Mouse (Mus musculus): ENCODE results near the gene 5830411N06Rik.

The 5830411N06Rik gene

DNA sequence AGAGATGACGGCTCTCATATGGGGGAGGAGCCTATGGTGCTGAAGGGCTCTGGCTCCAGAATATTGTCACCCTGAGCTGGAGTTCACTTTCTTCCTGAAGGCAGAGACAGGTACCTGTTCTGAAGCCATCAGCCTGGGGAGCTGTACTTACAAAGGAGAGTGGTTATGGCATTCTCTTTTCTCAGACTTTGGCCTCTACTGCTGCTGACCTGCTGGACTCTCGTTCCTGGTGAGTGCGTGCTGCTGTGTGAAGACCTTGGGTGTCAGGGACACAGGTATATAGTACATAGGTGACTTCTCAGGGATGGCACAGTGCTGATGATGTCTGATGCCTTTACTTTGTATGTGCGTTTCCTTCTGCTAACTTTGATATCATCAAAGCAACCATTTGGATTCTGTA is at the start of gene 5830411N06Rik:
Gene 5830411N06Rik, plus strand, starts transcription at position 69 of the 400 bp plus-strand sequence.
- DNase-seq (ENCODE audit: low spot score in 2 of 2) = no peak

DNA sequence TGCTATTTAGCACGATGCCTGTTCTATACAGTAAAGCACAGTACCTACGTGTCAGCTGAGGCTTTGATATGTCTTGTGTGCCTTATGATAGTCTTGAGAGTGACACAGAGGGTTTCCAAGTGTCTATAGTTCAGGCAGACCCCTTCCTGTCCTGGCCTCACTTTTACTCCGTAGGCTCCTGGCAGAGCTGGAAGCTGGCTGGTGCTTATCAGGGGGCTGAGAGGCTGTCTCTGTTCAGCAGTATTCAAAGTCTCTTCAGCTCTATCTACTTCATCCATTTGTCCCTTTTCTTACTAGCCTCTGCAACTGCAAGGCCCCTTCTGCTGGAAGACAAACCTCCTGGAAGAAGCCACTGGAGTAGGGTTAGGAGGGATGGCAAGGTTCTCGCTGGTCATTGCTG is 46.0 kb upstream of the 5830411N06Rik start:
- no peak for DNase-seq (ENCODE audit: low spot score in 2 of 2)

DNA sequence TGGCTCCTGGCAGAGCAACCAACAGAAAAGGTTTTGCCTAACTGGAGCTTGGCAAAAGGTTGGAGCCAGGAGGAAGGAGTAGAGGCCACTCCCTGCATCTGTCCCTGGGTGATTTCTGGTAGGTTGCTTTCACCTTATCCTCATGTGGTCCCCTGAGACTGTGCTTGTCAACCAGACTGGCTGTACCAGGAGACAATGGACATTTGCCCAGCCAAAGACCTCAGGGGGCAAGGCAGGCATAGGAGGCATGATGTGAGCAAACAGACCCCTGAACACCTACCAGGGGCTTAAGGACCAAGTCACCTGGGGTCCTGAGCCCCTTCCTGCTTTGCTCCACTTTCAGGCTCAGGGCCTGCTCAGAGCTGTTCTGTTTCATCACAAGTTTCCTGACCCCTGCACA is 41.2 kb upstream of the 5830411N06Rik start, which contains the start of gene Olfr524:
Gene Olfr524, minus strand, starts transcription at position 101 of the 400 bp plus-strand sequence.
- DNase-seq (ENCODE audit: low spot score in 2 of 2) = no peak

DNA sequence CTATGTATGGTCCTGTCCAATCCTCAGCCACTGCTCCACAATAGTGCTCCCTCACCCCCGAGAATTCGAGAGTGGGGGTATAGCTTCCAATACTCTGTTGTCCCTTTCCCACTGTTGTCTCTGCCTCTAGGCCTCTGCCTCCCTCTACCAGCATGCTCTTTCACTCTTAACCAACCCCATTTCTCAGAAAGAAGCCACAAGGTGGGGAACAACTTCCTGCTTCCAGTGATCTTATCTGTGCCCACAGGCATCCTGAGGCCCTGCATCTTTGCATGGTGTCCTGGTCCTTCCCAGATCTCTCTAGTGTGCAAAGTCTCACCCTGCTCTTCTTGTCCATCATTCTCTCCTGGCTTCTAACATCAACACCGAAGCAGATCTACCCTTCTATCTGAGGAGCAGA is 40.2 kb upstream of the 5830411N06Rik start:
- no peak for DNase-seq (ENCODE audit: low spot score in 2 of 2)

DNA sequence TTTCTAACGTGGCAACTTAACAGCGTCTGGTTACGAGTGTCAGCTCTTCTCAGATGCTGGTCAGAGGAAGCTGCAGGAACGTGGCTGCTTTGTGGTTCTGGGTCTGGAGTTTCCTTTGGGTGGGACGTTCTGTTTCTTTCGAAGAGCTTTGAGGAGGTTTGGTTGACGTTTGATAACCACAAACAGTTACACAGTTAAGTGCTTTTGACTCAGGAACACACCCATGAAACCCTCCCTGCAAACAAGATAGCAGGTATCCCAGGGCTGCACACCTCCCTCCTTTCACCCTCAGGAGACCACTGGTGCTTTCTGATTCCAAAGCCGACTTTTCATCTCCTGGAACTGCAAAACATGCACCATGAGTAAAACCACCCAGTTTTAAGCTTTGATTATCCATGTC is 38.9 kb upstream of the 5830411N06Rik start:
- DNase-seq (ENCODE audit: low spot score in 2 of 2) = no peak

DNA sequence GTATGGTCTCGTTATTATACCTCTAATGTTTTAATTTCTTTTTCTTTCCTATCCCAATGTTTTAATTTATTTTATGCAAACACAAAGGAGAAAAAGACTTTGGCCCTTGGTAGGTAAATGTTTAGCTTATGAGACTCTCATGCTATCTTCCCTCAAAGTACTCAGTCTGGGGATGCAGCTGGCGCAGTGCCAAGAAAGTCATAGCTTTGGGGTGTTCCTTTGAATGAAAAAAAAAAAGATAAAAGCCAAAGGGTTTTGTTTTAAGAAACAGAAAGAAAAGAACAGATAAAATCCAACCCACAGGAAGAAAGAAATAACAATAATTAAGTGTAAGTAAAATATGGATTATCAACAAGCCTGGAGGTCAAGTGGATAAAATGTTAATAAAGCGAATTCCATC is 38.4 kb upstream of the 5830411N06Rik start:
- DNase-seq (ENCODE audit: low spot score in 2 of 2) = no peak

DNA sequence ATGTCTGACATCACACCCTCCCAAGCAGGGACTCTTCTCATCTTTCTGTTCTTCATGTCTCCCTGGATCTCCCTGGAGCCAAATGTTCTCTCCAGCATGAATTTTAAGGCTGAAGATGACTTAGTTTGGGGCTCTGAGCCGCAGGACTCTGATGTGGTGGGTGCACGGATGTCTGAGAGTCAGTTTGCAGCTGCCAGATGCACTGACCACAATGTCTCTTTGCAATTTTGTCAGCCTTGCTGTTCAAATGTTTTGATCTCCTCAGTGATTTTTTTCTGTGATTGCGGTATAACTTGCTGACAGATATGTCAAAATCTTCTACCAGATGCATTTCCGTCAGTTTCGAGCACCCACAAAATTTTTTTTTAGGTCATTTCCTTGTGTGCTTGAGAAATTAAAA is 33.2 kb upstream of the 5830411N06Rik start:
- DNase-seq (ENCODE audit: low spot score in 2 of 2) = no peak

DNA sequence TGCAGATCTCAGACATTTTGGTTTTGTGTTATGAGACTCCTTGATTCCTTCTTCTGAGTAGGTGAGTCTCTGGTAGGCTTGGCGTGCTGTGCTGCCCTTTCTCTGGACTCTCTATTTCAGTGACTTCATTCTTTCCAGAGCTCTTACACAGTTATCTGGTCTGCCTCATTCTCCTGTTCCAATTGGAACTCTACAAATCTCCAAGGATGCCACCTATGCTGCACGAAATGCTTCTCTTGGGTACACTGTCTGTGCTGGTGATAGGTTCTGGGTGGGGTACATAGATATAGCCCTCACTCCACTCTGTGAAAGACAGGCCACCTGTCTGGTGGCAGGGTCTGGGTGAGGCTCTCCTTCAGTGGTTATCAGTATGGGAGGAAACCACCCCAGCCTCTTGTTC is 29.1 kb upstream of the 5830411N06Rik start, which contains the start of gene Cd163l1:
Gene Cd163l1, plus strand, starts transcription at position 301 of the 400 bp plus-strand sequence.
- no peak for DNase-seq (ENCODE audit: low spot score in 2 of 2)

DNA sequence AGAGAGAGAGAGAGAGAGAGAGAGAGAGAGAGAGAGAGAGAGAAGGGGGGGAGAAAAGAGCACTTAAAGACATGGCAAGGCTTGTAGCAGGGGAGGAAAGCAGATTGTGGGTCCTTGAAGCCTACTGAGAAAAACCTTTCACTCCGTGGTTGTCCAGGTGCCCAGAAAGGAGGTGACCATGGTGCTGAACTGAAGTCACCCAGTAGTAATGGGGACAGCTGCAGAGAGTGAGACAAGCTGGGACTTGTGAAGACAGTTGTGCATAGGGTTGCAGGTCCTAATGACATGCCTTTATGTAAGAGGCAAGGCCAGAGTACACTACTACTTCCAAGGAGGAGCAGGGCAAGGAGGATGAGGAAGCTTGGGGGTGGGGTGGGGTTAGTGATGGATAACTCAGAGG is 27.8 kb upstream of the 5830411N06Rik start:
- no peak for DNase-seq (ENCODE audit: low spot score in 2 of 2)

DNA sequence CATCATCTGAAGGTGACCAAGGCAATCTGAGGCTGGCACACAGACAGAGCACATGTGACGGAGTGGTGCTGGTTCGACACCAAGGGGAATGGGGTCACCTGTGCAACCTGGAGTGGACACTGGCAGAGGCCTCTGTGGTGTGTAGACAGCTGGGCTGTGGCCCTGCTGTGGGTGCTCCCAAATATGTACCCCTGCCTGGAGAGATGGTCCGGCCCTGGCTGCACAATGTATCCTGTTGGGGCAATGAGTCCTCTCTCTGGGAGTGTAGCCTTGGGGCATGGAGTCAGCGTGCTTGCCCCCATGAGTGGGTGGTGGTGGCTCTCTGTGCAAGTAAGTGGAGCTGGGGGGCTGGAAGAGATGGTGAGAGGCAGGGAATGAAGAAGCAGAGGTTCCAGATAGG is 26.7 kb upstream of the 5830411N06Rik start:
- DNase-seq (ENCODE audit: low spot score in 2 of 2) = no peak

DNA sequence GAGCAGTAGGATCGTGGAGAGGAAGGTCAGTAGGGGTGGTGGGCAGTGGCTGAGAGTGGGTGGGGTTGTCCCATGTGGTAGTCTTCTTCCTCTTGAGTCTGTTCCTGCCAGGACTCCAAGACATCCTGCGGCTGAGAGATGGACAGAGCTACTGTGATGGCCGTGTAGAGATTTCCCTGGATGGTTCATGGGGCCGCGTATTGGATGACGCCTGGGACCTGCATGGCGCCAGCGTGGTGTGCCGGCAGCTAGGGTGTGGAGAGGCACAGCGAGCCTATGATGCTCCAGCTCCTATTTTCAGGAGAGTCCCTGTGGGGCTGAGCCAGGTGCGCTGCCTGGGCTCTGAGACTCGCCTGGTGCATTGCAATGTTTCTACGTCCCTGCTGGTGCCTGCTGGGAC is 22.9 kb upstream of the 5830411N06Rik start:
- no peak for DNase-seq (ENCODE audit: low spot score in 2 of 2)

DNA sequence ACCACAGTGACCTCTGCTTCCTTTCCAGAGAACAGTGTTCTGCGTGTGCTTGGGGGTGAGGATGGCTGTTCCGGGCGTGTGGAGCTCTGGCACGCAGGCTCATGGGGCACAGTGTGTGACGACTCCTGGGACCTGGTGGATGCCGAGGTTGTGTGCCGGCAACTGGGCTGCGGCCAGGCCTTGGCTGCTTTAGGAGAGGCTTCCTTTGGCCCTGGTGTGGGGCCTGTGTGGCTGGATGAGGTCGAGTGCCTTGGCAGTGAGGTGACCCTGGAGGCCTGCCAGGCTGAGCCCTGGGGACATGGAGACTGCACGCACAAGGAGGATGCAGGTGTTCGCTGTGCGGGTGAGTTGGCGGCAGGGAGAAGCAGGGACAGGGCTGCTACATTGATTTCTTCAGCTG is 18.6 kb upstream of the 5830411N06Rik start:
- DNase-seq (ENCODE audit: low spot score in 2 of 2) = peak in 1 of 2 experiments; percentile 23

DNA sequence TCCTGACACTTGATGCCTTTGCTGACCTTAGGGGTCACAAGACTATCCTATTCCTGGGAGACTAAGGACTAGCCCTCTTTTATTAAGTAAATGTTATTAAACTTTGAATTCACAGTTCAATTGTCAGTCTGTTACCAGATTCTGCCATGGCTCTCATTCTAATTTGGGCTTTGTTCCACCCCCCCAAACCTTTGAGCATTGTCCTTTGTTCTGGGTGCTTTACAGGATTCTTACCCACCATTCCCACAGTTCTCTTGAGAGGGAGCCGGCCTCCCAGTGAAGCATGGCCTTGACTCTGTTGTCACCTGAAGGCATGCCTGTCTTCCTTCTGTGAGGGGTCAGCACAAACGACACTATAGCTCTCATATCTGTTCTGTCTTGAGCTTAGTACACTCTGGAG is 16.1 kb upstream of the 5830411N06Rik start:
- DNase-seq (ENCODE audit: low spot score in 2 of 2) = no peak

DNA sequence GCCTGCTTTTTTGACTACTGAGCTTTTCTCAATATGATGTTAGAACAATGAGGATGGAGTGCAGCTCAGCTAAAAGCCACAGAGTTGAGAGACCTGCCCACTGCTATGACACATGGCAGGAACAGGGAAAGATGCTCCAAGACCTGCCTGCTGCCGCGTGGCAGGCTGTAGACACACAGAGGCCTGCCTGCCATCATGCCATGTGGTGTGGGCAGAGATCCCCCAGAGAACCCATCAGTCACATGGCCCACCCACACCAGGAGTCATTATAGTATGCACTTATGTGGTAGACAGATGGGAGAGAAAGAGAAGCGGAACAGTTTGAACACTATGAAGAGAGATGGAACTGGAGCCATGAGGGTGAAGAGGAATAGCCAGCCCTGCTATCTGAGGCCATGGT is 13.4 kb upstream of the 5830411N06Rik start:
- no peak for DNase-seq (ENCODE audit: low spot score in 2 of 2)

DNA sequence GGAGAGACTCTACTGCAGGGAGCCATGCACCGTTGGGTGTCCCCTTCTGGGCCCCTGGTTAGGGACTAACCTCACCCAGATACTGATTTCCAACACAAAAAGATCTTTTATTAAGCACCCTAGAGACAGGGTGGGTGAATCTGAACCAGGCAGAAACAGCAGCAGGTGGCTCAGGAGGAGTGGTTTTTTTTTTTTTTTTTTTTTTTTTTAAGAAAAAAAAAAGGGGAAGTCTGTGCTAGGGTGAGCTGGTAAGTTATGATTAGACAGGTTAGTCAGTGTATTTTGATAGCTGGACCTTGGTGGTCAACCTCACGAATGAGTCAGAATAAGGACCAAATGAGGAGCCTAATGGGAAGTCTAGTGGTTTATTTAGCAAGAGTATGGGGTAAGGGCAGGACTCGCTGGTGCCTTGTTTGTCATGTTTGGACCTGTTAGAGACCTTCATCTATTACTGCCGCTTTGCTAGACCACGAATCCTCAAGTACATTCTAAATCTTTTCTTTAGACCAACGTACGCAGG is 6.8 kb downstream of the 5830411N06Rik start:
- no peak for DNase-seq (ENCODE audit: low spot score in 2 of 2)

DNA sequence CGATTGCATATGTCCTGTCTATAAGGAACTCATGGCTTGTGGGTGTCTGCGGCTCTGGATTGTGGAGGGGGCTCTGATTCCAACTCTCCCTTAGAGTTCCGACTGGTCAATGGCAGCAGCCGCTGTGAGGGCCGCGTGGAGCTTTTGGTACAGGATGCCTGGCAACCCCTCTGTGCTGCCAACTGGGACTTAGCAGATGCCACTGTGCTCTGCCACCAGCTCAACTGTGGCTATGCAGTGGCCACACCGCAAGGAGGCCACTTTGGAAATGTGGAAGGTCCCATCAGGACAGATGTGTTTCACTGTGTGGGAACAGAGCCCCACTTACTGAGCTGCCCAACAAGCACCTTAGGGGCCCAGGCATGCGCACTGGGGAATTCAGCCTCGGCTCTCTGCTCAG is 48.7 kb downstream of the 5830411N06Rik start:
- no peak for DNase-seq (ENCODE audit: low spot score in 2 of 2)

DNA sequence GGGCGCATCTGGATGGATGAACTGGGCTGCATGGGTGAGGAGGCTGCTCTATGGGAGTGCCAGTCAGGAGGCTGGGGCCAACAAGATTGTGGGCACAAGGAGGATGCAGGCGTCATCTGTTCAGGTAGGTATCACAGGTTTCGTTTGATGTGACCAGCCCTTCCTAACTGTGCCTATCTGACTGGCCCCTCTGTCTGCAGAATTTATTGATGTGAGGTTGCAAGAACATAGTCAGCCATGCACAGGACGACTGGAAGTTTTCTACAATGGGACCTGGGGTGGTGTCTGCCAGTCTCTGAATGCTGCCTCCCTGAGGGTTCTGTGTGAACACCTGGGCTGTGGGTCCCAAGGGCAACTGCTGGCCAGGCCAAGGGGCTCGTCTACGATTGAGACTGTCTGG is 49.8 kb downstream of the 5830411N06Rik start:
- DNase-seq (ENCODE audit: low spot score in 2 of 2) = no peak

DNA sequence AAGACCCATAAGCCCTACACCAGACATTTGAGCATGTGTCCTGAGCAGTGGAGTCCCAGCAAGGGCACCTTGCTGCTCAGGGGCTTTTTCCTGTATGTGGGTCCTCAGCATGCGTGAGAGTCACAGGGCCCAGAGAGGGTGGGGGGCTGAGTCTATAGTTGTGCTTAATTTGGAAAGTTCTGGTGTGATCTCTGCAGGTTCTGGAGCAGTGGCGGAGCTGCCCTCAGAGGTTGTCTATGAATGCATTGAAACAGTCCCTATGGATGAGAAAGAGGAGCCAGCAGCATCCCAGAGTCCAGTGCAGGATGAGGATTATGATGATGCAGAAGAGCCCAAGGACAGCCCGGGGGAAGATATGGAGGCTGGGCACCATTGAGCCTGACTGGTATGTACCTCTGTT is 52.3 kb downstream of the 5830411N06Rik start:
- no peak for DNase-seq (ENCODE audit: low spot score in 2 of 2)

DNA sequence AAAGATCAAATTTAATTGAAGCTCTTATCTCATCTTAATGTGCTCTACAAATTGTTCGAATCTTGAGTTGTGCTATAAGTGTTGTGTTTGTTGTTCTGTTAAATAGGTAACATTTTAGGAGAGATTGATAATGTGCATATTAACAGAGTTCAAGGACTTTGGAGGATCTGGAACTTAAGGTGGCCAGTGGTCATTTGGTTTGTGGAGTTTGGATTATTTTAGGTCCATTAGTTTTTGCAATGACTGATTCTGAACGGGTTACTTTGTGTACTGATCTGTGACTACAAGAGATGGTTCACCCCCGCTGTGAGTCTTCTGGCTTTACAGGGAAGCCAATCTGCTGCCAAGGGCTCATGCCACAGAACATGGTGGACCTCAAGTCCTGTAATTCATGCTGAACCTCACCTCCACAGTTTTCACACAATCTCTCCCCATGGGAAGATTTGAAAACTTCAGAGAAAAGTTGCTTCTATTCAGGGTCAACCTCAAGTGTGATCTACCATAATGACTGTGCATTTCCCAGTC is 72.8 kb downstream of the 5830411N06Rik start:
- DNase-seq (ENCODE audit: low spot score in 2 of 2) = no peak

DNA sequence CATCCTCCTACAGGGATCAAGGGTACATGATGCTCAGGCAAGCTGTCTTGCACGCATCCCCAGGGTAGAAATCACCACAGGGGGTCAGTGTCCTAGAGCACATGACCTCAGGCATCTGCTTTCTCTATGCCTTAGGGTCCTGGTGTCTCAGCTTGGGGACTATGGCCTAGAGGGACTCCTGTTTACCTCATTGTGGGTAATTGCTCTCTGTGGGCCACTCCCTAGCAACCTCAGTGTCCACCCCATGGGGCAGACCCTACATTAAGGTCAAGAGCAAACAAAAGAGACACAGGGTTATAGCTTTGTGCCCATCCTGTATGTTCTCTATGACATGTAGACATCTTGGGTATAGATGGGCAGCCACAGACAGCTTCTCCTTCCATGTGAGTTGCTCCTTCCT is 73.5 kb downstream of the 5830411N06Rik start, which contains the start of gene Olfr525:
Gene Olfr525, plus strand, starts transcription at position 301 of the 400 bp plus-strand sequence.
- no peak for DNase-seq (ENCODE audit: low spot score in 2 of 2)

DNA sequence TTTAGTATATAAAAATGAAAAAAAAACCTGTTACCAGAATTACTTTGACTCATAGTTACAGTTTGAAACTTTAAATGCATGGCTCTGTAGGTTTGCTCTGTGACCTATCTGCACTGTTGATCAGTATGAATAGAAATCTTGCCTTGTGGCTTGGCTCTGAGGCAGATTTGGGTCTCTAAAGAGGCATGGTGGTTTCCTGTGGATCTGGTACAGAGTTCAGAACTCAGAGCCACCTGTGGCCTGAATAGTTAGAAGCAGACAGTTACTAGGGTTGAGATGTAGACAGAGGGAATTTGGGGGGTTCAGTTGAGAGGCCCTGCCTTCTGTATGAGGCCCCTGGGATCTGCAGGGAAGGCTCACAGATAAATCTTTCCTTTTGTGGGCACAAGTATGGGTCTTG is 74.1 kb downstream of the 5830411N06Rik start:
- no peak for DNase-seq (ENCODE audit: low spot score in 2 of 2)

DNA sequence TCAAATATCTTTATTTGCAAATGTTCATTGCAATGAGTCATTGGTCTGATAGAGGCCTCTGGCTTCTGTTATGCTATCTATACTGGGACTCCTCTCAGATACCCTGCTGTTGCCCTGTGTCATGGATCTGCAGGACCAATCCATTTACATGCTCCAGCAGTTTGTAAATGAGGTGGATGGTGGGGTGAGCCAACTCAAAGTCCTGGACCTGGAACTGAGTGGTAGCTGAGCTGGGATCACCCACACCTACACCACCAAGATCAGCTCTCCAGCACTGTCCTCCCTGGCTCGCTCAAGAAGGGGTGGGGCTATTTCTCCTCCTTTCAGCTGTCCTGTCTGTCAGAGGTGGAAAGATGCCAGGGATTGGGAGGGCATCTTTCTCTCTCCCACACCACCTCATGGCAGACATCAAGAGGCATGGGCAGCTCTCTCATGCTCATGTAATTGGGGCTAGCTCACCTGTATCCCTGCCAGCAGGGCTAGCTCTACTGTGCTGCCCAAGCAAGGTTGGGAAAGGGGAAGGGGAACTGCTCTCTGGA is 82.8 kb downstream of the 5830411N06Rik start:
- DNase-seq (ENCODE audit: low spot score in 2 of 2) = no peak

DNA sequence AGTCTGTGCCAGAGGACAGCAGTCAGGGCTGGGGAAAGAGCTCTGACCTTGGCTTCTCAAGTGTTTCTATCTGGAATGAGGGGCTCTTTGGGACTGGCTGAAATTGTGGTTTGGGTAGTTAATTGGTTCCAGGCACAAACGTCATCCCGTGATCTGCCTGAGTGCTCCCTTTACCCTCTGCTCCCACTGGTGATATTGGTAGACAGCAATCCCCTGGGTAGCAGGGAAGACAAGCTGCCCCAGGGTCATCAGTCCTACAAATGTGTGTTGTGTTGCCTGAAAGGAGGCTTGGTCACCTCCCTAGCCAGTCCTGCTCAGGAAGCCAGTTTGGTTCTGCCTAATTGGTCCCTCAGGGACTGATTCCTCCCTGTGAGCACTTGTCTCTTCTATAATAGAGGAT is 86.6 kb downstream of the 5830411N06Rik start, which contains the start of gene Olfr527:
Gene Olfr527, plus strand, starts transcription at position 301 of the 400 bp plus-strand sequence.
- no peak for DNase-seq (ENCODE audit: low spot score in 2 of 2)
